Mouse (Mus musculus): ENCODE results near the gene St13. TPM values are rescaled to one million over a fixed set of nuclear protein-coding genes. Genes with fewer than 3 reads are reported as not detected.

St13 gene
- polyA plus RNA-seq, 1 experiment from 2014 or later, result 107 TPM

GRCm38 (mm10) chr15:81313928-81314327 lies 85.9 kb downstream of the St13 start:
- Histone ChIP-seq H3K27ac (no peak overlapping the region), H3K9ac (no peak overlapping the region), H3K4me3 (no peak overlapping the region), H3K4me1 (replicated peaks) (no peaks in the 10 kb centered on the region), H3K4me2 (no peak overlapping the region), H3K36me3 (peaks cover 18% of the 10 kb centered on the region), H3K27me3 (no peaks in the 10 kb centered on the region), H3K9me3 (replicated peaks) (no peaks in the 10 kb centered on the region)
- ATAC-seq (replicated peaks; ENCODE audit: insufficient number of reproducible peaks, insufficient read depth, low FRiP score, low read depth), result no peak
- WGBS, result 91% methylated on average over 3 of the region's 3 CpGs

Other genes with a start within 250 kb of the St13 start
- gene Mrtfa, start 209.3 kb downstream of the St13 start, polyA plus RNA-seq (2015; fragmentation: Nextera tagmentation; extraction: Ambion mirVana), result 11.4 and 19.0 TPM in 2 replicates
- gene Mchr1, start 164.6 kb downstream of the St13 start, polyA plus RNA-seq (2015; fragmentation: Nextera tagmentation; extraction: Ambion mirVana), result 0.13 and 0.22 TPM in 2 replicates
- 47.8 and 60.5 TPM in 2 replicates for gene Slc25a17, start 39.3 kb downstream of the St13 start, polyA plus RNA-seq (2015; fragmentation: Nextera tagmentation; extraction: Ambion mirVana)
- gene Xpnpep3, start 61 bp upstream of the St13 start, polyA plus RNA-seq (2015; fragmentation: Nextera tagmentation; extraction: Ambion mirVana), result 8.9 and 10.3 TPM in 2 replicates
- gene Dnajb7, start 8.2 kb upstream of the St13 start, polyA plus RNA-seq (2015; fragmentation: Nextera tagmentation; extraction: Ambion mirVana), result 1.1 and 1.3 TPM in 2 replicates
- gene Rbx1, start 66.2 kb upstream of the St13 start, polyA plus RNA-seq (2015; fragmentation: Nextera tagmentation; extraction: Ambion mirVana), result 324 and 354 TPM in 2 replicates
- gene Ep300, start 185.3 kb upstream of the St13 start, polyA plus RNA-seq (2015; fragmentation: Nextera tagmentation; extraction: Ambion mirVana), result 9.4 and 12.6 TPM in 2 replicates